Comparison of ENCODE assay signal across 27 mouse cellular contexts in the genomic region with DNA sequence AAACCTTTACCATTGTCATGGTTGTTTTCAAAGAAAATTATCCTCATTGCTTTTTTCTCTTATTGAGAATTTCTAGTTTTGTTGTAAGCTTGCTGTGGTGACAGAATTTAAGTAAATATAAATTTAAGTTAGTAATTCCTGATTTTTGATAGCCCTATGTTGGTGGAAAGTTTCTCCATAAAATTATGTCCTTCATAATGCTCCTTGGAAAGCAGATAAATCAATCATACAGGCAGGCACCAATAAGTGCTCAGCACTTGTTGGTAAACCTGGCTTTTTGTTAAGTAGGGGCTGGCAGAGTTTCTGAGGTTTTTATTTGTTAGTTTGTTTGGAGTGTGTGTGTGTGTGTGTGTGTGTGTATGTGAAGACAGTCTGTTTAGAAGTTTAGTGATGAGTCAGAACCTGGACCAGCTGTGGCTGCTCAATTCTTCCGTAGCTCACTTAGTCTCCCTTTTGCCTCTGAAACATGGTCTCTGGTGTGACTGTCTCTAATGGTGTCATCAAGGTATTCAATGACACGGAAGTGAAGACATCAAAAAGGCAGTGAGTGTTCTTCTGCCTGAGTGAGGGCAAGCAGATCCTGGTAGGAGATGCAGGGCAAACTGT.
"Had no signal": no experiment of that assay in that cellular context is flagged by ENCODE, and none has a peak within 500 bp of the region (broad histone marks: within the 10 kb centered on the region; RNA-seq: fewer than 3 reads in every experiment).

No protein-coding gene starts in this region.

- H3K36me3 ChIP-seq: heart, embryonic 13.5 days; heart, embryonic 15.5 days; intestine, embryonic 15.5 days; limb, embryonic 13.5 days; limb, embryonic 15.5 days; liver, embryonic 12.5 days had no signal

- H3K9me3 ChIP-seq: heart, embryonic 13.5 days; heart, embryonic 15.5 days; intestine, embryonic 15.5 days; limb, embryonic 13.5 days; limb, embryonic 15.5 days; liver, embryonic 12.5 days had no signal

- H3K27me3 ChIP-seq: heart, embryonic 13.5 days; heart, embryonic 15.5 days; intestine, embryonic 15.5 days; limb, embryonic 13.5 days; limb, embryonic 15.5 days; liver, embryonic 12.5 days had no signal

- ATAC-seq: hindbrain, embryonic 16.5 days; inflammation-experienced regulatory T-cells, adult 6 months; intestine, embryonic 15.5 days; intestine, postnatal 0 days; liver, embryonic 12.5 days had no signal

- H3K4me1 ChIP-seq: heart, embryonic 13.5 days; heart, embryonic 15.5 days; intestine, embryonic 15.5 days; limb, embryonic 13.5 days; limb, embryonic 15.5 days; liver, embryonic 12.5 days had no signal

- H3K27ac ChIP-seq: gastrocnemius, adult 2 months; heart, adult 2 months; heart, embryonic 13.5 days; heart, embryonic 15.5 days; hindbrain, embryonic 14.5 days; intestine, embryonic 15.5 days; layer of hippocampus, adult 2 months; left cerebral cortex, adult 2 months; limb, embryonic 13.5 days; limb, embryonic 15.5 days; liver, embryonic 12.5 days; liver, embryonic 14.5 days had no signal

- DNase-seq: gastrocnemius, adult 2 months; gastrocnemius, postnatal 14 days; gastrocnemius, postnatal 36 days; heart, adult 11 months; heart, adult 2 months; heart, postnatal 14 days; heart, postnatal 36 days; kidney, adult 18-20 months; kidney, adult 8-10 months; kidney, postnatal 10 days; kidney, postnatal 25 days; kidney, postnatal 4 days; left cerebral cortex, postnatal 4 days had no signal

- H3K4me3 ChIP-seq: gastrocnemius, adult 2 months; heart, adult 2 months; heart, embryonic 13.5 days; heart, embryonic 15.5 days; intestine, embryonic 15.5 days; layer of hippocampus, adult 2 months; left cerebral cortex, adult 2 months; limb, embryonic 13.5 days; limb, embryonic 15.5 days; liver, embryonic 12.5 days had no signal

- H3K9ac ChIP-seq: heart, embryonic 13.5 days; heart, embryonic 15.5 days; hindbrain, embryonic 14.5 days; intestine, embryonic 15.5 days; limb, embryonic 13.5 days; limb, embryonic 15.5 days; liver, embryonic 12.5 days; liver, embryonic 14.5 days had no signal

- H3K4me2 ChIP-seq: heart, embryonic 11.5 days; heart, embryonic 13.5 days; heart, embryonic 15.5 days; hindbrain, embryonic 14.5 days; intestine, embryonic 15.5 days; limb, embryonic 13.5 days; limb, embryonic 15.5 days; liver, embryonic 12.5 days had no signal
